Mouse (Mus musculus): ENCODE measurements around the gene Qrich1. TPM values are rescaled to one million over a fixed set of nuclear protein-coding genes. Genes with fewer than 3 reads are reported as not detected.
A peak's percentile ranks its signal among the peaks of the same experiment; 100 is the strongest.

Gene Qrich1
- polyA plus RNA-seq, 1 experiment = 145 TPM

DNA sequence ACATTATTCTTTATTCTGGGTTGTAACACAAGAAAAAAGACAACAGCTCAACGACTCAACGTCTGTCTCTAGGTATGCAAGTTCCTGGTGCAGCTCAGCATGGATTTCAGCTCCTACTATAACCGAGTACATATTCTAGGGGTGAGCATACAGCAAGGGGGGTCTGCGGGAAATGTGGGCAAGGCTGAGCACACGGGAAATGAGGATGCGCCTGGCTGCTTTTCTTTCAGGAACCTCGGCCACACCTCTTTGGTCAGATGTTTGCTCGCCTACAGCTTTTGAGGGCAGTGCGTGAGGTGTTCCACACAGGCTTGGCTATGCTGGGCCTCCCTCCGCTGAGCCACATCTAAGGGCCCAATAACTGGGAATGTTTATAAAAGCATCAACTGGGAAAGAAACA lies 55.7 kb downstream of the Qrich1 start:
- TF ChIP-seq CTCF (IDR thresholded peaks at IDR 0.05; ENCODE audit: low read depth, low read length) = no peak
- no peak for TF ChIP-seq POLR2A (IDR thresholded peaks at IDR 0.05; ENCODE audit: insufficient read depth, low read length)
- no peak for TF ChIP-seq EP300 (IDR thresholded peaks at IDR 0.05; ENCODE audit: insufficient read depth, low read depth, low read length)
- Histone ChIP-seq H3K9ac (ENCODE audit: low read depth, poor library complexity, severe bottlenecking) (no peak overlapping the region), H3K36me3 (ENCODE audit: control insufficient read depth, insufficient read depth, low read length, poor library complexity, severe bottlenecking) (peaks cover 13% of the 10 kb centered on the region), H3K27me3 (ENCODE audit: control insufficient read depth, insufficient read depth, low read length, poor library complexity, severe bottlenecking) (no peaks in the 10 kb centered on the region), H3K4me1 (ENCODE audit: control insufficient read depth, insufficient read depth, low read length) (peaks cover 12% of the 10 kb centered on the region), H3K9me3 (replicated peaks; ENCODE audit: control insufficient read depth, insufficient read depth, low read length, poor library complexity, severe bottlenecking) (no peaks in the 10 kb centered on the region), H3K27ac (ENCODE audit: insufficient read depth, low read length) (no peak overlapping the region), H3K4me3 (ENCODE audit: low read depth, low read length) (no peak overlapping the region)

DNA sequence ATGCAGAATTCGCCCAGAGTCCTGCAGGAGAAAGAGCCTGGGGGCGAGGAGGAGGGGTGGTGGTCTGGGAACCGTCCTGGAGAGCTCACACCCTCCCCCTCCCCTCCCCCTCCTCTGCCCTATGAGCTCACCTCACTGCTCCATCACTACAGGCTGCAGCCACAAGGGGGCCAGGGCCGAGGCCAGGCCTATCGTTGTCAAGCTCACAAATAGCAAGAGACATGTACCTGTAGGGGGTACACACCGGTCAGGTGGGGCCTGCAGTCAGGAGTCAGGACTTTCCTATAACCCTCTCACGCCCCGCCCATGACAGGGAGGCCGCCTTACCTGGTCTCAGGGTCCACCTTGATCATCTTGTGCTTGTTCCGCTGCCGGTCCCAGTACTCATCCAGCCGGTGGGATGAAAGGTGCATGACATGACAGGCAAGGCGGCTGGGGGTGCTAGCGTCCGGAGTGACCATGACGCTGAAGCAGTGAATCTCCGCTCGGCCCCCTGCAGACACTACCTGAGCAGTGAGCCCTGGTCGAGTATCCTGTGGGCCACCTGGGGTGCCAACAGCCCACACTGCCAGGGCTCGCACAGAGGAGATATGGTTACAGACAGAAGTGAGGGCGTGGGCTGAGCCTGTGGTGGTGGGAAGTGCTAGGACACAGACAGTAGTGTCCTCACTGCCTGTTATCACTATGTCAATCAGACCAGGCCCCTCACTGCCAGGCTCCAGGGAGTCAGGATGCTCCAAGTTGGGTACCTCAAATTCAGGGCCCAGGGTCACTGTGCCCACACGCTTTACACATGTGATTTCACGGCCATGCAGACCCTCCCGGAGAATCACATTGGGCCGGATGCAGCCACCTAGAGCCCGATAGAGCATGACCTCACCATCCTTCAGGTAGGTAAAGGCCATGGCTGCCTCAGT lies 57.4 kb downstream of the Qrich1 start:
- Histone ChIP-seq H3K36me3 (ENCODE audit: control insufficient read depth, insufficient read depth, low read length, poor library complexity, severe bottlenecking) (peaks cover 13% of the 10 kb centered on the region), H3K27ac (ENCODE audit: insufficient read depth, low read length) (no peak overlapping the region), H3K9me3 (replicated peaks; ENCODE audit: control insufficient read depth, insufficient read depth, low read length, poor library complexity, severe bottlenecking) (no peaks in the 10 kb centered on the region), H3K4me3 (ENCODE audit: low read depth, low read length) (peak overlapping the region; percentile 13; the same call in 1 of the 2 replicates), H3K27me3 (ENCODE audit: control insufficient read depth, insufficient read depth, low read length, poor library complexity, severe bottlenecking) (no peaks in the 10 kb centered on the region), H3K9ac (ENCODE audit: low read depth, poor library complexity, severe bottlenecking) (no peak overlapping the region), H3K4me1 (ENCODE audit: control insufficient read depth, insufficient read depth, low read length) (peaks cover 12% of the 10 kb centered on the region)
- TF ChIP-seq POLR2A (IDR thresholded peaks at IDR 0.05; ENCODE audit: insufficient read depth, low read length) = no peak
- peak; percentile 79 for TF ChIP-seq CTCF (IDR thresholded peaks at IDR 0.05; ENCODE audit: low read depth, low read length)
- peak; percentile 65; the same call in 1 of the 2 replicates for TF ChIP-seq EP300 (IDR thresholded peaks at IDR 0.05; ENCODE audit: insufficient read depth, low read depth, low read length)

DNA sequence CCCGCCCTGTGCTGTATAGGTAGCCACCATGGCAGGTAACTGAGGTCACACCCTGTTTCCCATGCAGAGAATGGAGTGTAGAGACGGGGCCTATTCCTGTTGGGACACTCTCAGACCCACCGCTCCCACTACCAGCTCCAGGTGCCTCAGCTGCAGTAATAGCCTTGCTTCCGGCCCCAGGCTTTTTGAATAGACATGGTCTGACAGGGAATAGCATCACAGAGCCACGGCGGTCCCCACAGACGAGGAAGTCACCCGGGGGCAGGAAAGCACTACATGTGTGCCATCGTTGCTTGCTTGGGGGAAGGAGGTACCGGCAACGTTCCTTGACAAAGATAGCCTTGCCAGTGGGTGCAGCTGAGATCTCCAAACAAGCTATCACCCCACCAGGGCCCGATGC lies 58.3 kb downstream of the Qrich1 start:
- no peak overlapping the region for H3K4me3 ChIP-seq (ENCODE audit: low read depth, low read length)
- H3K9ac ChIP-seq (ENCODE audit: low read depth, poor library complexity, severe bottlenecking) = no peak overlapping the region
- no peak for TF ChIP-seq EP300 (IDR thresholded peaks at IDR 0.05; ENCODE audit: insufficient read depth, low read depth, low read length)
- H3K36me3 ChIP-seq (ENCODE audit: control insufficient read depth, insufficient read depth, low read length, poor library complexity, severe bottlenecking) = peaks cover 13% of the 10 kb centered on the region
- H3K27me3 ChIP-seq (ENCODE audit: control insufficient read depth, insufficient read depth, low read length, poor library complexity, severe bottlenecking) = no peaks in the 10 kb centered on the region
- H3K4me1 ChIP-seq (ENCODE audit: control insufficient read depth, insufficient read depth, low read length) = peaks cover 15% of the 10 kb centered on the region
- no peak overlapping the region for H3K27ac ChIP-seq (ENCODE audit: insufficient read depth, low read length)
- no peaks in the 10 kb centered on the region for H3K9me3 ChIP-seq (replicated peaks; ENCODE audit: control insufficient read depth, insufficient read depth, low read length, poor library complexity, severe bottlenecking)

DNA sequence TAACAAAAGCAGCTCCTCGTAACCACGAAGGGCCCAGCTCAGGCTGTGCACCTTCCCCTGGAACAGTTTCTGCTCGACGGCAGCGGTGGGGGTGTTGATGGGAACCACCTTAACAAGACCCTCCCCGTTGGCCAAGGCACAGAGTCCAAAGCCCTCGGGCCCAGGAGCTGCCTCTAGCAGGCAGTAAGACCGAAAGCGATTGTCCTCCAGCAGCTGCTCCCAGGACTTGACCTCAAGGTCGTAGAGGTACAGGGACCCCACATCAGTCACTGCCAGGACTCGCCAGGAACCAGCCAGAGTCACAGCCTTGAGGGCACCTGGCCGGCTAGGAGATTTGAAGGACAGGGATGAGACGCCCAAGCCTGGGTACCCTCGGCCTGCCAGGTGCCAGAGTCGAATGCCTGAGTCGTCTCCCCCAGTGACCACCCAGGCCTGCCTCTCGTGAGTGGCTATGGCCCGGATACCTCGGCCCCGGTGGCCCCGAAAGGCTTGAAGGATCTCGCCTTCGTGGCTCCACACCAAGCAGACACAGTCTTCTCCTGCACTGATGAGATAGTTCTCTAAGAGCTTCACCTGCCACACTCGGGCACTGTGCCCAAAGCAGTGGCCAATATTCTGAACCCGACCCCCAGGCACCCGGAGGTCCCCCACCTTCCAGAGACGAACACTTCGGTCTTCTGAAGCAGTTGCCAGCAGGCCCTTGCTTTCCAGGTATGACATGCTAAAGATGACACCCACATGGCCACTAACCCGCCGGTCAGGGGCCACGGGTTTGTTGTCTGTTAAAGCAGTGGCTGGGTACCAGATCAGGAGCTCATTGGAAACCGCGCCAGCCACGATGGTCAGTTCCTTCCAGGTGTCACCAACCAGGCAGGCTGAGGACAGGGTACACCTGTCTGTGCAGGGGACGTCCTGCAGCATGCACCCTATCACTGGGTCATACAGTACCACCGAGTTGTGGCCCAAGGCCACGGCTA lies 59.0 kb downstream of the Qrich1 start:
- Histone ChIP-seq H3K36me3 (ENCODE audit: control insufficient read depth, insufficient read depth, low read length, poor library complexity, severe bottlenecking) (peaks cover 13% of the 10 kb centered on the region), H3K27me3 (ENCODE audit: control insufficient read depth, insufficient read depth, low read length, poor library complexity, severe bottlenecking) (no peaks in the 10 kb centered on the region), H3K4me3 (ENCODE audit: low read depth, low read length) (no peak overlapping the region), H3K4me1 (ENCODE audit: control insufficient read depth, insufficient read depth, low read length) (peaks cover 15% of the 10 kb centered on the region), H3K9me3 (replicated peaks; ENCODE audit: control insufficient read depth, insufficient read depth, low read length, poor library complexity, severe bottlenecking) (no peaks in the 10 kb centered on the region), H3K9ac (ENCODE audit: low read depth, poor library complexity, severe bottlenecking) (no peak overlapping the region), H3K27ac (ENCODE audit: insufficient read depth, low read length) (no peak overlapping the region)
- no peak for TF ChIP-seq POLR2A (IDR thresholded peaks at IDR 0.05; ENCODE audit: insufficient read depth, low read length)
- TF ChIP-seq CTCF (IDR thresholded peaks at IDR 0.05; ENCODE audit: low read depth, low read length) = no peak
- no peak for TF ChIP-seq EP300 (IDR thresholded peaks at IDR 0.05; ENCODE audit: insufficient read depth, low read depth, low read length)

DNA sequence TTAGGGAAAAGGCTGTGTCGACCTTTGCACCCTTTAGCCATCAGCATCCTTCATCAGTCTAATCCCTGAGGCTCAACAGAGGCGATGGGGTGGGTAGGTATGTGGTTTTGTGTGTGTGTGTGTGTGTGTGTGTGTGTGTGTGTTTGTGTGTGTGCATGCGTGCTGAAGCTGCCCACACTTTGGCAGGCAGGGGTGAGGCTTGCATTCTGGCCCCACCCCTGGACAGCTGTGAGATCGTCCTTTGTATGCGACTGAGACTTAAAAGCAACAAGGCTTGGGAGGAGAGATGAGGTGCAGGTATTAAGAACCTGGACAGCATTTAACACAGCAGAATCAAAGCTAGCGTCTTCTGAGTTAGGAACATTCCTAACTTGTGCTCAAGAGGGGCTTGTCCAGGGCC lies 60.4 kb downstream of the Qrich1 start:
- Histone ChIP-seq H3K9ac (ENCODE audit: low read depth, poor library complexity, severe bottlenecking) (no peak overlapping the region), H3K36me3 (ENCODE audit: control insufficient read depth, insufficient read depth, low read length, poor library complexity, severe bottlenecking) (peaks cover 8% of the 10 kb centered on the region), H3K27ac (ENCODE audit: insufficient read depth, low read length) (no peak overlapping the region)

More for the DNA sequence above, 60.4 kb downstream of the Qrich1 start:
- H3K27me3 ChIP-seq (ENCODE audit: control insufficient read depth, insufficient read depth, low read length, poor library complexity, severe bottlenecking) = no peaks in the 10 kb centered on the region
- H3K4me3 ChIP-seq (ENCODE audit: low read depth, low read length) = no peak overlapping the region
- no peaks in the 10 kb centered on the region for H3K9me3 ChIP-seq (replicated peaks; ENCODE audit: control insufficient read depth, insufficient read depth, low read length, poor library complexity, severe bottlenecking)
- H3K4me1 ChIP-seq (ENCODE audit: control insufficient read depth, insufficient read depth, low read length) = peaks cover 15% of the 10 kb centered on the region
- TF ChIP-seq POLR2A (IDR thresholded peaks at IDR 0.05; ENCODE audit: insufficient read depth, low read length) (no peak), CTCF (IDR thresholded peaks at IDR 0.05; ENCODE audit: low read depth, low read length) (no peak), EP300 (IDR thresholded peaks at IDR 0.05; ENCODE audit: insufficient read depth, low read depth, low read length) (no peak)
